Mouse (Mus musculus) olfactory bulb, adult 2 months (tissue): Measurements from ENCODE around the gene Dpy19l1.

ENCODE experiments used
- CTCF ChIP-seq: fragments of 200-500 bp; IDR thresholded peaks from 2 replicates; pipeline ENCODE4 v1.5.1; 2012; ENCODE audit warnings: low read depth, mild to moderate bottlenecking, low read length, moderate library complexity; ENCODE audit not compliant: insufficient read depth
- POLR2A ChIP-seq: fragments of 200-500 bp; IDR thresholded peaks from 2 replicates; pipeline ENCODE4 v1.6.1; 2012; ENCODE audit warnings: mild to moderate bottlenecking, low read depth, low read length, moderate library complexity; ENCODE audit not compliant: insufficient read depth

DNA sequence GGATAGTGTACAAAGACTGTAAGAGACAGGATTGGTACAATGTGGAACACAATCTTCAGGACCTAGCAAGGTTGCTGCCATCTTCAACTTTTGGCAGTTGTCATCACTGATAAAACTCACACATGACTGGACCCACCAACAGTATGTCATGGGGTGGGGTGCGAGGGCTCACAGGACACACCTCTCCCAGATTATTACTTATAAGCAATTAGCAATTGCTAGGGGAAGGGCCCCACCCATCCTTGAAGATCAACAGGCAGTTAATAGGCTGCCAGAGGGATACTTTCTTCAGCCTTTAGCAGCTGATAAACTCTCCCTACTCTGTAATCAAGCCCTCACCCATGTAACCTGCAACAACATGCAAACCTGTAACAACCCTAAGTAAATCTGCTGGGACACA, 92.5 kb downstream of the Dpy19l1 start:
- no peak for TF ChIP-seq CTCF
- TF ChIP-seq POLR2A, result no peak
